Mouse (Mus musculus) CD4-positive helper T cell, adult 2 months (primary cell): ENCODE measurements at regions not wholly inside any gene's neighbourhood (a gene's known extent, or its start where the extent isn't known, plus 50 kb on each side); places are given as distances from the start of the nearest gene placed in this dataset.
A peak's percentile ranks its signal among the peaks of the same experiment; 100 is the strongest.

Experiments used
- DNase-seq: peaks from one replicate; pipeline ENCODE4 v3.0.0-alpha.2; 2012; ENCODE audit warnings: low read depth, missing footprints, low spot score

DNA sequence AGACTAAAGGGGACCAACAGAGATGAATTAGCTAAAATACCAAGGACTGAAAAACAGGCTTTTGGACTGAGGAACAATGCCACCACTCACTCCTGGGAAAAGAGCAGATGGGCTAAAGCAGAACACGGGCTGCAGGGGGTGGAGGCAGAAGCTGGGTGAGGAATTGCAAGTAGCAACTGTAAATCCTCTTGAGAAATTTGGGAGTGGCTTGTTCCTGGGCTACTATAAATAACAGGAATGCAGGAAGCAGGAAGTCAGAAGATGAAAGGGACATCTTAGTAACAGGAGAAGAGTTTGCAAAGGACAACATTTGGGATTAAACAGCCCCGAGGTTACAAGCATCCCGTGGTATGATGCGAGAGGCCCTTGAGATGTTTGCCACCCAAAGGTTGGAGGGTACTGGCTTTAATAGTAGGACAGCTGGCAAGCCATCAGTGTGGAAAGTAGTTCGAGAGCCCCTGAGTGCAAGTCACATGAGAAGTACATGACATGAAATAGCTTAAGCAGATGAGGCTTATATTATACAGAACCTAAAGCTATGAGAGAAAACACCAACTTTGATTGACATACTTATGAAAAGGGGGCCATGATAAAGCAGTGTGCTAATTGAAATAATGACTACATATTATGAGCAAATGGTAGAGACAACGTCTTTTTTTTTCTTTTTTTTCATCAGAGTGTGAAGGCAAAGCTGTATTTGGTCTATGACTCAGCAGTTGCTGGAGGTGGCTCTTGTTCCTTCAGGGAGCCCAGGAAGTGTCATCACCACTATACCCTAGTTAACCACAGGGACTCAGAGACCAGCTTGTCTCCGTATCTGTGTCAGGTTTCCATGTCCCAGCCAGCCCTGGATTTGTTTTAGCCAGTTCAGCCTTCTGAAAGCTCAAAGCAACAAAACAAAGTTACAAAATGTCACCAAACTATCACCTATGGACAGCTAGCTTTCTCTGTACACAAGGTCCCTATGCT lies 357.6 kb upstream of the Acvr2a start:
- DNase-seq = peak; percentile 23

DNA sequence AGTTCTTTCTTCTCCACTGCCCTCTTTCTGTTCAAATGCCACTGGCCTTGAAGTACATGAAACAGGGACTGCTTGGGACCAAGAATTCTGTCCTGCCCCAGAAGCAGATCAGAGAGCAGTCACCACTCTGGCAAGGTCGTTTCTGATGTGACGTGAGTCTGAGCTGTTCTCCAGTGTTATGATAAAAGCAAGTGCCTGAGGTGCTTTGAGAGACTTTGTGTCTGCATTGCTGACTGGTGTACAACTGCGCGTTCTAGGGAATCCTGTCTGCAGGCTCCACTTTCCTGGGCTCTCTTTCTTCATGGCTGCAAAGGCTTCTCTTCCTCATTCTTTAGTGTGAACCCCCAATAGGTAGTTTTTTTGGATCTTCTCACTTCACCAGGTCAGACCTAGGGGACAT lies 356.8 kb upstream of the Acvr2a start:
- no peak for DNase-seq

DNA sequence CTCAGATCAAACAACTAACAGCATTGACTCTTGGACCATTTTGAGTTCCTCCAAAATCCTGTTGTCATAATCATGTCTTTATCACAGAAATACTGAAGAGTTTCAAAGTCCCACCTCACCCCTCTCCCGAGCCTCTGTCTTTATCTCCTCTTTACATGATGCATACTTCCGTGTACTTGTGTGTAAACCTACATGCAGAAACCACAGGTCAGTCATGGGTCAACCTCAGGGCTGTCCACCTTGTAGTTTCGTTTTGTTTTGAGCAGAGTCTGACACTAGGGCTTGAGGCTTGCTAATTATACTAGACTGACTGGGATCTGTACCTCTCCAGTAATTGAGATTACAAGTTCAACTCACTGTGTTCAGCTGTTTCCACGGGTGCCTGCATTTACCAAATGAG lies 348.4 kb upstream of the Acvr2a start:
- no peak for DNase-seq

DNA sequence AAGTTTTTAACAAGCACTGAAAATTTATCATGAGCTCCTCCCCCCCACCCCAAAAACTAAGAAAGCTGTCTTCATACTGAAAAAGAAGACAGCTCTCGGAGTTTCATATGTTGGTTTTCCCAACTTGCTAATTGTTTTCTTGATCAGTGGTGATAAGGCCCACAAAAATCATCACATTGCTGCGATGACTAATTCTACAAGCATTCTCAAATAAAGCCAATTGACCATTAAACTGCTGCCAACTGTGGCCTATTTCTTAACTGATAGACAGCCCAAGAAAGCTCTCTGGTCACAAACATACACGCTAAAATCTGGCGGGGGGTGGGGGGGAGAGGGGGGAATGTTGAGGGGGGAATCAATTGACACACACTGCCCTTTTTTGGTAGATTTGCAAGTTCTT lies 345.0 kb upstream of the Acvr2a start:
- no peak for DNase-seq

DNA sequence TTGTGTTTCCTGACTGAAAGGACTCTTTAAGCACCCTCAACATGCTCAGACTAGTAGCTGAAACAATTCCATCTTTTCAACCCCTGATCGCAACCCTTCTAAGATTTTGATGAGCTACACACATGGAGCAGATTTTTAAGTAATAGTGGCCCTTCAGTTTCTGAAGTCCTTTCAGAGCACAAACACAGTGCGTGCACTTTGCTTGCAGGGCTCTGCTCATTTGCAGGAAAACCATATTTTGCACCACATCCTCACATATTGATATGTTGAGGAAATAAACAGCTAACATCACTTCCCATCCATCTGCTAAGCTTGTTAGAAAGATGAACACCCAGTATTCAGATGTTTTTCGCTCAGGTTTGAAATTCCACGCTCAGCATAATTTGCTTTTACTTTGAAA lies 344.6 kb upstream of the Acvr2a start:
- peak; percentile 34 for DNase-seq

DNA sequence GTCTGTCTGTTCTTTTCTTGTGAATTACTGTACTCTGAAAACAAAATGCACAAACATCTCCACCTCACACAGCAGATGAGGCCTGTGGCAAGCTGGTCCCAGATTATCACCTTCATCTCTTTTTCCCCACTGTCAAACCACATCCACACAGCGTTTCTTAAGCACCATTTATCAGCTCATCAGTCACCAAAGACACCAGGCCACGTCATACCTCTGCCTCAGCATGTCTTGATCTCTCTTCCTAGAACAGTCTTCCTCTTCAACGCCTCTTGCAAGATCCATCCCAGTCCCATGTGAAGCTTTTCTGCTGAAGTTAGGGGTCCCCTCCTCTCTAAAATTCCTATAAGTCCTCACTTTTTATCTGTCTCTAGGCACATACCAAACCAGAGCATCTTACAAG lies 340.8 kb upstream of the Acvr2a start:
- peak; percentile 83 for DNase-seq

DNA sequence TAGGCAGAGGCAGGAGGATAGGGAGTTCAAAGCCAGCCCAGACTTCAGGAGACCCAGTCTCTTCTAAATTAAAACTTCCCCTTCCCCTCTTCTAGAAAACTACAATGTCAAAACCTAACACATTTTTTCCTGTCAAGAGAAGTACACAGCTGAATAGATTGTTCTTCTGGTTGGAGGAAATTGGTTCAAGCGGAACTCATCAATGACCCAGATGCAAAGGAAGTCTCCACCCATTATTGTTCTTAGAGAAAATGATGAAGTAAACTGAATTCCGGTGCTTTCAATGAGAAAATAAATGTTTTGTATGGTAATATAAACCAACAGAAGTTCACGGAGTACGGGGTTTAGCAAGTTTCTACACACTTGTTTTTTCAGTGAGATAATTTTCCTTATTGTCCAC lies 339.3 kb upstream of the Acvr2a start:
- DNase-seq = no peak

DNA sequence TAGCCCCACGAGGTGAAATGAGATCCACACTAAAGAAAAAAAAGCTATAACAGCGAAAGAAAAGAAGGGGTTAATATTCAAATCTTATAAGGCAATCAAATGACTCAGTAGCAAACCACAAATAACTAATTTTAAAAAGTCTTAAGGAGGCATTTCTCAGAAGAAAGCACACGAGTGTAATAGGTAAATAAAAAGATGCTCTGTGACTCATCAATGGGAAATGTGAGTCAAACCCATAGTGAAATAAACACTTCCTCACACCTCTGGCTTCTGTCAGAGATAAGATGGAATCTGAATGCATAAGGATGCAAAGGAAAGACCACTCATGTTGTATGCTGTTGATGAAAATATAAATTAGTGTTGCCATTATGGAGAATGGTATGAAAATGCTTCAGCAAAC lies 337.1 kb upstream of the Acvr2a start:
- DNase-seq = peak; percentile 54

DNA sequence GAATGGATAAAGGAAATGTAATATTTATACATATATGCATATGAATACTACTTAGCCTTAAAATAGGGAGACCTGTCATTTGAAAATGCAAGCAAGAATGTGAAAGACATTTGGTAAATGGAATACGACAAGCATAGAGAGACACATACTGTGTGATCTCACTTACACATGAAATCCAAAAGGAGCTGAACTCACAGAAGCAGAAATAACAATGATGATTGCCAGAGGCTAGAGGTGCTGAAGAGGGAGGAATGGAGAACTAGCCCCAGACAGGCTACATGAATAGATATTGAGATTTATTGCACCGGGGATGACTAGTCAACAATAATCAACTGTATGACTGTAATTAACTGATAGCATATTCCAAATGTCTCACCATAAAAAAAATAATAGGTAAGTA lies 336.6 kb upstream of the Acvr2a start:
- no peak for DNase-seq

DNA sequence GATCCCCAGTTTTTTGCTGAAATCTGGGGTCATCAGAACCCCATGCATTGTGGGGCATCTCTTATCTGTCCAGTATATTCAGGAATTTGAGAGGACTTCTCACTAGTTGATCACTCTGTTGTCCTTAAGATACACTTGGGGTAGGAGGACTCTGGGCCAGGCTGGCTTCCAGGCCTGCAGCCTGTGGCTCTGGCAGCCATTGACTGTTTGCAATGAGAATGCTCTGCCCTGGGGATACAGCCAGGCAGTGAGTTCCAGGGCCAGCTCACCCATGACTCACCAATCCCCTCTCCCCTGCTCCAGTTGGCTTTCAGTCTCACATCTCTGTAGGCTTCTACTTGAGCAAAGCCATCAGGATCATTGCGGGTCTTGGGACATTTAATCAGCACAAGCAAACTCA lies 334.3 kb upstream of the Acvr2a start:
- no peak for DNase-seq

DNA sequence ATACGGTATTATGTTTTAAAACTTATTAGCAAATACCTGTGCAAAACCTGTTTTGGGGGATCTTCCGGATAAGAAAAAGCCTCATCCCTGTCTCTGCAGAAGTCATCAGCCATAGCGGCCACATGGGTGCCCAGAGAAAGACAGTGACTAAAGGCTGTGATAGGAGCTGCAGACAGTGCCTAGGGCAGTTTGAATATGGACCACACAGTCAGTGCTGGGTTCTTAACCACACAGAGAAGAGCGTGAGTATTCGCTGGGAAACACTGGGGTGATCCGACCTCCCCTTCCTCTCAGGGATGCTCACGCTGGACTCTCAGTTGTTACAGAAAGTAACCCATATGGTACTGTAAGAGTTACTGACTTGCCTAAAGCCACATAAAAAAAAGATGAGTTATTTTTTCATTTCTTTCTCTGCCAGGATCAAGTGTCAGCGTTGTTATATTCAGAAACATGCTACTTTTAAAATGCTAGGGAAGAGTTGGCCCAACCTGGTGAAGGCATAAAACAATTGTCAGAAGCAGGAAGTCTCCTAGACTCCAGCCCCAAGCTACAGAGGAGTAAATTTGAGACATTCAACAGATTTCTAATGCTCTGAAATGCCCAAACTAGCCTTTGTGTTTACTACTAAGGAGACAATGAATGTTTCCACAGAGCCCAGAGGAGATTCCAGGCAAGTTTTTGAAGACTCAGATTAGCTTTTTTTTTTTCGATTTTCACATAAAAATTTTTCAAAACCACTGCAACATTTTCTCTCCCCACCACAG lies 333.3 kb upstream of the Acvr2a start:
- DNase-seq = no peak

DNA sequence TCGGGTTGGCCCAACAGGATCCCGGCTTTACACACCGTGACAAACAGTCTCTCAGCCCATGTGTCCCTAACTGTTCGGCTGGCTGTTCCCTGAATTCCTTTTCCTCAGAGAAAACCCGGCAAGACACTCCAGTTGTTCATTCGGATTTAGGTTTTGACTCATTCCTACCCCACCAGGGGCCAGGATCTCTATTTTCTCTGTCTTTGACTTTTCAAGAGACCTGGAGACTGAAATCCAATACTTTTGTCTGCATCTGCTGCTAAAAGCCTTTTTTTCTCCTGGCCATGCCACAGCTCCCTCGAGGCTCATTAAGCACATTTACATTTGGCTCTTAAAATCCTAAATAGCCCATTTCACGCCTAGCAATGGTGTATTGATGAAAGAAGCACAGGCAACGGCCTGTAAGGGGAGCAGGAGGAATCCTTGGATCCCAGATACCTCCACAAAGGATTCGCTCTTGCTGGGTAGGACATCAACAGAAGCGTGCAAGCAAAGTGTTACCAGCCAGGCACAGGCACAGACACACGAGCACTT lies 332.6 kb upstream of the Acvr2a start:
- no peak for DNase-seq

DNA sequence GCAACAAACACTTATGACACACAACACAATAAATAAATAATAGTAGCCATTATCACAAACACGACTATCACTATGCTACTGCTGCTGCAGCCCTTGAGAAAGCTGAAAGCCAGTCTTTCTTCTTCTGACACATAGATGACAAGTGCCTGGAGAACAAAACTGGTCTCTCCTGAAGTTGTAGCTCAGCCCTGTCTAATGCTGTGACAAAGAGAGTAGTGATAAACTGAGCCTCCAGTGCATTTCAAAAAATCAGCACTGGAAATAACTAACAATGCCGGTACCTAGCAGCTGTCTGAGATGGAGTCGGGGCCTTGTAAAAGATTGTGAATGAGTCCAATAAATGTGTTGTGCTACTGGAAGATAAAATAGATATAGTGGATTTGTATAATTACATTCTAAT lies 320.3 kb upstream of the Acvr2a start:
- DNase-seq = no peak

DNA sequence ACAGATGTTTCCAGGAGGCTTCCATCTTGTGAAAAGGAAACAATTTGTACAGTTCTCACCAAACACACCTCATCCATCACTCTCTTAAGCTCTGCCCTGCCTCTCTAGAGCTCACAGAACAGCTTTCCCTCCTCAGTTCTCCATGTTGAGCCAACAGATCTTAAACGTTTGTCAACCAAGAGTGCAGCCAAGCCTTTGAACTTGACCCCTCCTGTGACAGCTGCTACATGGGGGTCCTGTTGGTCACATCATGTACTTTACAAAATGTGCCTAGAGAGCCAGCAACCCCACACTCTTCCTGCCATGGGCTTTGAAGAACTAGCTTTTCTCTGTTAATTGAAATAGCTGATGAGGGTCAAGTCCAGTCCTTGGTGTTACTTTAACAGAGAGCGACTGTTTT lies 319.8 kb upstream of the Acvr2a start:
- no peak for DNase-seq

DNA sequence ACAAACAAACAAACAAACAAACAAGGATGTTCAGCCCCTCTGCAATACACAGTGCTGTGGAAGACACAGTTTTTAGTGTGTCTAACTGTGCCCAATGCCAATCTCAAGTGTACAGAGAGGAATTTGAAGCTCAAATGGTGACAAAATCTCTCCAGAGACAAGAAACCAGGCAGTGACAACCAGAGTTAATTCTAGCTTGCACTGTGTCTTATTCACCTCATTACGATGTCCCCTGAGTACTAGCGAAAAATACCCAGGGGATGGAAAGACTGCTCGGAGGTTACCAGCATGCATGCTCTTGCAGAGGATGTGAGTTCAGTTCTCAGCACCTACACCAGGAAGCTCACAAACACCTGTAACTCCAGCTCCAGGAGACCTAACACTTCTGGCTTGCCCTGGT lies 319.3 kb upstream of the Acvr2a start:
- DNase-seq = no peak

DNA sequence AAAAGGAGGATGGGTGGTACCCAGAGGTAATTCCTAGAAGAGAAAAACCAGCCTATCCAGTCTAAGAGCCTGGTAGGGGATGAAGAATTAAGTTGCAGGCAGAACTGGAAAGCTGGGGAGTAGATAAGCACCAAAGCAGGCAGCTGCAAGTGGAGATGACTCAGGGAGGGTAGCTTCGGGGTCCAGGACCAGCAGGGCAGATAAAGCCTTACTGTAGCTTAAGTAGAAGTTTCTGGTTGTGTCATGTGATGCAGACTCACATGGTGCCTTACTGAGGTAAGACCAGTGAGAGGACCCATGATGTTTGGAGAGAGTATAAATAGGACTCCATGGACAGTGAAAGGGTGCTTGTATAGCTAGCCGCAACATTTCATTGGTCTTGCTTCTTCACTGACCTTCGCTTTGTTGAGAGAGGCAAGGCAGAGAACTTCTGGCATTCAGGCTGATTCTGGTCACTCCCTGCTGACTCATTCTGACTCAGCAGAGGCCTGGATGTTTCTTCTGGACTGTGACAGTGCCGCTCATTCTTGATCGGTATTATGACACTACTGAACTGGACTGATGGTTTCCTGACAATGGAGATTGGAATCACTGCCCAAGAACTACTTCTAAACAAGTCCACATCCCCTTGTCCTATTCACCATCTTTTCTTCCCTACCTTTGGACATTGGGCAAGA lies 315.7 kb upstream of the Acvr2a start:
- no peak for DNase-seq

DNA sequence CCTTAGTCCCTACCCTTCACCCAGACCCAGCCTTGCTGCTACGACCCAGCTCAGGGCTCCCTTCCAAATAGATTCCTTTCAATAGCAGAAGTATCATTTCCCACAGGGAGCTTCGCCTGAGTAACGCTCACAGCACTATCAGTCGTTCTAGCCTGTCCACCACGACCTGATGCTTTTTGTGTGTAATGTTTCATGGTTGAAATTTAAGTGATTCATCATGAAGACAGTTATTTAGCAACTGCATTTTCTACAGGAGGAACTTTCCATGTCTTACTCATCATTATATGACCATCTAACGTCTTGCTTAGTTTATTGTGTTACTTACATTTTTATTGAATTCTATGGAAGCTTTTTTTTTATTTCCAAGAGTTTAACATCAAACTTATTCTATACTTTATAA lies 314.5 kb upstream of the Acvr2a start:
- DNase-seq = no peak

DNA sequence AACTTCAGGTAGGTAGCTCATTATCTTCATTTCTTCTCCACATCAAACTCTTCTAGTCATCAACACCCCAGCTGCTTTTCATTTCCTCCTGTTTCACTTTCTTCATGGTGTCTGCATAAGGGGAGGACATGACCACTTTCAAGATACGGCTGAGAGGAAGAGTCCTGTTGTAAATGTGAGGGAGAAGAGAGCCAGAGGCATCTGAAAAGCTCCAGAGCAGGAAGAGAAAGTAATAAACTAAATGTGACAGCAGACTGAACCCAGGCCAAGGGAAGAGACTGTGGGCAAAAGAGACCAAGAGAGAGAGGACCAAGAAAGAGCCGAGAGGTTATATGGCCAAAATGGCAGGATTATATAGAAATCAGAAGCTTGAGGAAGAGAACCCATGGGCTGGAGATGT lies 312.5 kb upstream of the Acvr2a start:
- DNase-seq = no peak

DNA sequence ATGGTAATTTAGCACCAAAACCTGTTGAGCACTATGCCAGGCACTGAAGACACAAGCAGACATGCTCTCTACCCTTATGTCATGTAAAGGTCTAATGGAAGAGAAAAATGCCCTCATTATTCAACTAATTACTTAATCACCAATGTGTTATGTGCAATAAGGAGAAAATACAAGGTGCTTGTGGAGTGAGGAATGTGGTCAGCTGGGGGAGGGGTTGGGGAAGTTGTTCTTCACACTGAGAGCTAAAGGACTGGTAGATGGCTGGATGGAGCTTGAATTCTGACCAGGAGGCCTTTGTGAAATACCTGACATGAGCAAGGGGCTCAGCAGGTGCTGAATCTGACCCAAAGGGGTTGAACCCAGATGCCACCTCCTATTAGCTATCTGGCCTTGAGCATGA lies 300.1 kb upstream of the Acvr2a start:
- DNase-seq = no peak

DNA sequence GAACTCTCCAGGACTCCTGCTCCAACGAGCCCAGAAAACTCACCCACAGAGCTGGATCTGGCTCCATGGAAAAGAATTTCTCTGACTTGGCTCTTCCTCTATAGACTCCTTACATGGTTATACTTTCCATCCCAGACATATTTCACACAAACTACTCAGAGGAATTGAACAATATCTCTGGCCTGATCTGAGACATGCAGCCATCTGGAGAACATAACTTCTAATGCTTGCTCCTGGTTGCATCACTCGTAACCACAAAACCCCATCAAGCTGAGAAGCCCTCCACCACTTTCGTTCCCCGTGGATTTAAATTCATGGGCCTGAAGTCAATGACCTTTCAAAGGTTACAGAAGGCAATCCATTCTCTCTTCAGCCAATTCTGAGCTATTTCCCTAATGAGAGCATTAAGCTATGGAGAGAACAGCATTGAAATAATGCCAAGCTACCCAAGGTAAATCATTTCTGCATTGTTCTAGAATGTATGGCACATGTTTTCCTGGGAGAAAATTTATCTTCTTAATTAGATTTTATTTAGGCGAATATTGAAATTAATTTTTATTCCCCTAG lies 294.0 kb upstream of the Acvr2a start:
- no peak for DNase-seq

DNA sequence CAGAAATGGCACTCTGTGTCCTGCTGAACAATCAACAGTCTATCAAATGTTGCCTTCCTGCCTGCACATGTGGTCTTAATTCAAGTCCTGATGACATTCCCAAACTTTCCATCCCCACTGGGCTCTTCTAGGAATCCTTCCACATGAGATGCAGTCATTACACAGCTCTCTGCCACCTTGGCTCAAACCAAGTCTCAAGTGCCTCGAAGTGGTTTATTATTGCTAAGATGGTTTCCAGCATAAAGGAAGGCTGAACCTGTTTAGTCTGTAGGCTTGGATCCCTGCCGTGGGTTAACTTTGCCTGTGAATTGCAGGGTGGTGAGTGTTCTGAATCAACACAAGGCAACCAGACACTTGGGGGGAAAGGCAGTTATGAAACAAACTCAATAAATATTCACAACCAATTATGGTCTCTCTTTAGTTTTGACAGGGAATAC lies 293.4 kb upstream of the Acvr2a start:
- no peak for DNase-seq

DNA sequence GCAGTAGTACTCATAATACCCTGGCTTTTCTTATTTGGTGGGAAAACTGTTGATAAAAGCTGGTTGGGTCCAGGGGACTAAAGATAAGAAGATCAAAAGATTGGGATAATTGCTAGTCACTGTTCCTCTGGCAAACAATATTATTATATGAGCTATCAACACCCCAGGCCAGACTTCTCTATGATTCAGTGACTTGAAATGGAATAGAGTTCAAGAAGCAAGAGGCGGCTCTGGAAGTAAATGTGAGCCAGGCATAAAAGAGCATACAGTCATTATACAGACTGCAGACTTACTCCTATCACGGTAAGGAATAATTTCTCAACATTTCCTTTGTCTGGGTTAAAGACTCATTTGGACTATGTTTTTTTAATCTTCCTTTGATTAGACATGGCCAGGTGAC lies 278.5 kb upstream of the Acvr2a start:
- DNase-seq = no peak
